Comparison of ENCODE assay signal across 17 mouse cellular contexts in genomic region chr3:122021029-122021652, GRCm38 (mm10). TPM values are rescaled to one million over a fixed set of nuclear protein-coding genes. Genes with fewer than 3 reads are reported as not detected.
"Had no signal": no experiment of that assay in that cellular context is flagged by ENCODE, and none has a peak within 500 bp of the region (broad histone marks: within the 10 kb centered on the region; RNA-seq: fewer than 3 reads in every experiment).

No protein-coding gene starts in this region.

- H3K9me3 ChIP-seq: liver, embryonic 13.5 days; liver, embryonic 15.5 days; megakaryocyte, embryonic 14.5 days; midbrain, embryonic 12.5 days; midbrain, embryonic 15.5 days; neural tube, embryonic 12.5 days; stomach, embryonic 15.5 days had no signal

- H3K27ac ChIP-seq: liver, embryonic 13.5 days; liver, embryonic 15.5 days; macrophage; midbrain, embryonic 12.5 days; midbrain, embryonic 15.5 days; neural tube, embryonic 12.5 days; stomach, embryonic 15.5 days; stomach, postnatal 0 days had no signal

- H3K27me3 ChIP-seq: liver, embryonic 13.5 days; liver, embryonic 15.5 days; megakaryocyte, embryonic 14.5 days; midbrain, embryonic 12.5 days; midbrain, embryonic 15.5 days; neural tube, embryonic 12.5 days; stomach, embryonic 15.5 days had no signal

- DNase-seq: liver, embryonic 13.5 days; liver, postnatal 0 days; lung, adult 2 months; lung, postnatal 14 days; right cerebral cortex, postnatal 14 days; thymus, adult 2 months; thymus, postnatal 25 days; thymus, postnatal 4 days had no signal

- ATAC-seq: liver, postnatal 0 days; midbrain, embryonic 15.5 days had no signal

- H3K9ac ChIP-seq: liver, embryonic 13.5 days; liver, embryonic 15.5 days; liver, postnatal 0 days; midbrain, embryonic 12.5 days; midbrain, embryonic 15.5 days; neural tube, embryonic 12.5 days; stomach, embryonic 15.5 days had no signal

- H3K4me2 ChIP-seq: liver, embryonic 11.5 days; liver, embryonic 13.5 days; liver, embryonic 15.5 days; midbrain, embryonic 12.5 days; midbrain, embryonic 15.5 days; neural tube, embryonic 12.5 days; stomach, embryonic 15.5 days had no signal

- H3K4me1 ChIP-seq: liver, embryonic 13.5 days; liver, embryonic 15.5 days; midbrain, embryonic 12.5 days; midbrain, embryonic 15.5 days; neural tube, embryonic 12.5 days; stomach, embryonic 15.5 days had no signal

- H3K4me3 ChIP-seq: liver, embryonic 13.5 days; liver, embryonic 15.5 days; megakaryocyte, embryonic 14.5 days; midbrain, embryonic 12.5 days; midbrain, embryonic 15.5 days; neural tube, embryonic 12.5 days; stomach, embryonic 15.5 days had no signal

- H3K36me3 ChIP-seq: liver, embryonic 13.5 days; liver, embryonic 15.5 days; midbrain, embryonic 12.5 days; midbrain, embryonic 15.5 days; neural tube, embryonic 12.5 days had no signal

RNA-seq across cellular contexts. Expression of gene Abca4, which starts 23.1 kb away (rescaled TPM):
- polyA plus RNA-seq: macrophage had no signal
